Mouse (Mus musculus) limb, embryonic 13.5 days (tissue): ENCODE data around the gene Mpp4. TPM values are rescaled to one million over a fixed set of nuclear protein-coding genes. Genes with fewer than 3 reads are reported as not detected.

Experiments used
- ATAC-seq: fragments of 200-750 bp; cut with Nextera tagmentation; 2 replicates; pipeline ENCODE4 v1.8.0; 2017; ENCODE audit warnings: low read depth, moderate number of reproducible peaks, moderate TSS enrichment; ENCODE audit not compliant: low FRiP score
- H3K27ac ChIP-seq: fragments of 300-500 bp; sonication (generic); 2 replicates; pipeline ENCODE4 v1.5.1; 2015; ENCODE audit warnings: inconsistent platforms, mild to moderate bottlenecking, moderate library complexity
- H3K27me3 ChIP-seq: fragments of 300-500 bp; sonication (generic); 2 replicates; pipeline ENCODE4 v1.6.1; 2015; ENCODE audit warnings: mild to moderate bottlenecking, inconsistent platforms
- H3K36me3 ChIP-seq: fragments of 300-500 bp; sonication (generic); 2 replicates; pipeline ENCODE4 v1.6.1; 2015; ENCODE audit warnings: inconsistent platforms, mild to moderate bottlenecking, moderate library complexity
- H3K4me1 ChIP-seq: fragments of 300-500 bp; sonication (generic); 2 replicates; pipeline ENCODE4 v1.6.1; 2015; ENCODE audit warnings: inconsistent platforms
- H3K4me2 ChIP-seq: fragments of 300-500 bp; sonication (generic); replicated peaks from 2 replicates; pipeline ENCODE4 v1.6.1; 2015; ENCODE audit warnings: inconsistent platforms, mild to moderate bottlenecking, moderate library complexity
- H3K4me3 ChIP-seq: fragments of 300-500 bp; sonication (generic); 2 replicates; pipeline ENCODE4 v1.5.1; 2015; ENCODE audit warnings: moderate library complexity, mild to moderate bottlenecking, inconsistent platforms
- H3K9ac ChIP-seq: fragments of 300-500 bp; sonication (generic); 2 replicates; pipeline ENCODE4 v1.6.1; 2015; ENCODE audit warnings: mild to moderate bottlenecking, inconsistent platforms
- H3K9me3 ChIP-seq: fragments of 300-500 bp; sonication (generic); 2 replicates; pipeline ENCODE4 v1.6.1; 2016; ENCODE audit warnings: inconsistent platforms
- WGBS: fragments of 180-500 bp; shearing (Covaris S2); methylation state at CpG from one replicate; pipeline ENCODE4 v1.1.7; 2015; 5-methylcytosine and 5-hydroxymethylcytosine counted together
- polyA plus RNA-seq: library from polyadenylated mRNA; unstranded; fragments of >200 nt; fragmentation: Nextera tagmentation; extraction: Ambion mirVana; gene quantifications from 2 replicates; pipeline ENCODE4 v1.2.1, GENCODE M21; 2015

Mpp4 gene
- polyA plus RNA-seq, 1 experiment from 2014 or later = 0.06 TPM

DNA sequence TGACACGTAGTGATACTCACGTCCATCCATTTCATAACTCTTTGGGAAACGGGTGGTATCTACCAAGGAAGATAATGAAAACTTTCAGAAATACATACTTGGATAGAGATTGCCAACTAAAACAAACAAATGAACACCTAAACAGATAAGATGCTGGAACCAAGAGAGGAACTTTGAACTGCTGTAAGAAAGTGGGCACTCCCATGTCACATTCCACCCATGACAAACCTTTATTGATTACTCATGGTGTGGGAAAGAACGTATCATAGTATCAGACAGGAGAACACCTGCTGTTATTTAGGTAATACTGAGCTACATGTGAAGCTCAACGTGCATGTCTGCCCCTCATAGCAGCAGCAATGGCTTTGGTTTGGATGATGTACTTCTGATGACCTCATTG lies 37.6 kb downstream of the Mpp4 start:
- WGBS = 76% methylated on average over 5 of the region's 5 CpGs
- Histone ChIP-seq H3K4me2 (no peak overlapping the region), H3K36me3 (no peaks in the 10 kb centered on the region), H3K9ac (no peak overlapping the region), H3K4me1 (no peaks in the 10 kb centered on the region; the same call in 1 of the 2 replicates), H3K27ac (no peak overlapping the region), H3K4me3 (no peak overlapping the region), H3K27me3 (no peaks in the 10 kb centered on the region), H3K9me3 (no peaks in the 10 kb centered on the region)
- ATAC-seq = no peak

DNA sequence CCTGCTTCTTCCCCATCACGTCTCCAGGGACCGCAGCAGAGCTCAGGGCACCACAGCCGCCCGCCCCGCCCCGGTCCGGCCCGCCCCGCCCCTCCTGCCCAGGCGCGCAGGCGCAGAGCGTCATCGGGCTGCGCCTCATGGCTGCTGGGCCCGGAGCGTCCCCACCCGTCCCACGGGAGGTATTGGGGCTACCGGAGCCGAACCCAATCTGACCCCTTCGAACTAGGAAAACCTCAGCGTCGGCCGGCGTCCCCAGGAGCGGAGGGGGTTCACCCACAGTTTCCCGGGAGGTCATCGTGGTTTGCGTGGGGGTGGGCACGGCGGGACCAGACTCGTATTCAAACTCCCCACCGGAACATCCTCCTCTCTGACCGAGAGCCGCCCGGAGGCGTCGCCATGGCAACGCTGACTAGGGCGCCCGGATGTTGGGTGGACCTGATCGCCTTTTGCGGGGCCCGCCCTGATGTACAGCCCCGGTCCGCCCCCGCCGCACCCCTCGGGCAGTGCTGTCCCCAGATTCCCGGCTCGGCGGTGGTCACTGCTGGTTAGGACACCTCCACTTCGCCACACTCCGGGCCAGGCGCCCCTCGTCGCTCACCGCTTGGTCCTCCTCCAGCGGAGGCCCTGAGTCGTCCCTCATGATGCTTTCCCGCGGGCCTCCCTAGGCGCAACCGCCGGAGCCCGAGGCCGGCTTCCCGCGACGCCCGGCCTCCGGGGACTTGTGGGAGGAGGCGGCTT lies 43.3 kb downstream of the Mpp4 start, which contains the start of gene Tmem237:
Tmem237 (minus strand) TSS at position 689 of the 738 bp plus-strand sequence.
- Histone ChIP-seq H3K9ac (peak within 1 kb of the TSS; percentile 82), H3K27me3 (no peaks in the 10 kb centered on the region), H3K36me3 (peaks cover 12% of the 10 kb centered on the region; the same call in 1 of the 2 replicates), H3K4me2 (peak within 1 kb of the TSS; percentile 72), H3K27ac (peak within 1 kb of the TSS; percentile 72), H3K4me3 (peak within 1 kb of the TSS; percentile 75), H3K9me3 (no peaks in the 10 kb centered on the region), H3K4me1 (peaks cover 3% of the 10 kb centered on the region; the same call in 1 of the 2 replicates)
- WGBS = under 1% methylated on average over 70 of the region's 74 CpGs
- peak; percentile 98 for ATAC-seq

DNA sequence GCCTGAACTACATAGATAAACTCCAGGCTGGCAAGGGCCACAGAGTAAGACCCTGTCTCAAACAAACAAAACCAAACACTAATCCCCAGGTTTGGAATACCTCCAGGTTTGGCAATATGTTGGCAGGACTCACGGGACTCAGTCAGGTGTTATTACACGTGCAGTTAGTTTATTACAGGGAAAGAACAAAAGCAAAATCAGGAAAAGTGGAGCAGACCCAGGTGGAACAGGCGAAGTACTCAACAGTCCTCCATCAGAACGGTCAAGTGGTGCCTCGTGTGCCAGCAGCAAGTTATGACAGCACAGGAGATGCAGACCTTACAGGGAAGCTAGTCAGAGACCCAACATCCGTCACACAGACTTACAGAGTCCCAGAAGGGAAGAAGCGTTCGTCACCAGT lies 52.7 kb downstream of the Mpp4 start:
- H3K4me2 ChIP-seq = no peak overlapping the region
- no peaks in the 10 kb centered on the region for H3K9me3 ChIP-seq
- ATAC-seq = no peak
- no peak overlapping the region for H3K27ac ChIP-seq
- H3K27me3 ChIP-seq = no peaks in the 10 kb centered on the region
- peaks cover 52% of the 10 kb centered on the region for H3K36me3 ChIP-seq
- no peak overlapping the region for H3K9ac ChIP-seq
- H3K4me3 ChIP-seq = no peak overlapping the region
- H3K4me1 ChIP-seq = no peaks in the 10 kb centered on the region
- 77% methylated on average over 8 of the region's 8 CpGs for WGBS

DNA sequence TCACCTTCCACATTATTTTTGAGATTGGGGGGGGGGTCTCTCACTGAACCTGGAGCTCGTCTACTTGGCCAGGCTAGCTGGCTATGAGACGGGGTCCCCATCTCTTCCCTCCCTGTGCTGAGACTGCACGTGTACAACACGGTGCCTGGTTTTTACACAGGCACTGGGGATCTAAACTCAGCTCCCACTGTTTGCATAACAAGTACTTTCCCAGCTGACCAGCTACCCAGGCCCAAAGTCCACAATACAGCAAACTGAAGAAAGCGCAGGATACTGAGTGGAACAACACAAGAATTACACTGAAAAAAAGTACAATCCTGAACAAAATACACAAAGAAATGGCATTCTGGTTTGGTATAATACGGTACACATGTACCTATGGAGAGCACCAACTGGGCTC lies 61.1 kb downstream of the Mpp4 start:
- Histone ChIP-seq H3K27me3 (no peaks in the 10 kb centered on the region), H3K4me1 (no peaks in the 10 kb centered on the region), H3K4me3 (no peak overlapping the region), H3K4me2 (no peak overlapping the region), H3K36me3 (peaks cover 40% of the 10 kb centered on the region), H3K9me3 (no peaks in the 10 kb centered on the region), H3K27ac (no peak overlapping the region), H3K9ac (no peak overlapping the region)
- 95% methylated on average over 6 of the region's 6 CpGs for WGBS
- ATAC-seq = no peak

DNA sequence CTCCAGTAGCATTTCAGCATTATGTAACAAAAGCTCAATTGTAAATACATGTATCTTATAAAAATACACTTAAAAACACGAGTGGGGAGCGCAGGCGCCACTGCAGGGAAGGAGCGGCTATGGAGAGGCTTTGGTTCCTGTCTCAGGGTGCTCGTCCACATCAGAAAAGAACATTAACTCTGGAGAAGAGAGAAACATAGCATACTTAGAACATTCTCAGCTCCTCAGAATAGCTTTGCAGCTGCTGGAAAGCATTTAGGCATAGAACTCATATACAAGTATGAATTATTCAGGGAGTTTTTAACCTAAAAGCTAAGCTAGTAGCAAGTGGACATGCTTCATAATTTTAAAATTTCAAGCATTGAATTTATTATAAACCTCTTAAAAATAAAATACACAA lies 62.2 kb downstream of the Mpp4 start:
- Histone ChIP-seq H3K4me2 (no peak overlapping the region), H3K27ac (no peak overlapping the region)
- WGBS = 88% methylated on average over 5 of the region's 5 CpGs

DNA sequence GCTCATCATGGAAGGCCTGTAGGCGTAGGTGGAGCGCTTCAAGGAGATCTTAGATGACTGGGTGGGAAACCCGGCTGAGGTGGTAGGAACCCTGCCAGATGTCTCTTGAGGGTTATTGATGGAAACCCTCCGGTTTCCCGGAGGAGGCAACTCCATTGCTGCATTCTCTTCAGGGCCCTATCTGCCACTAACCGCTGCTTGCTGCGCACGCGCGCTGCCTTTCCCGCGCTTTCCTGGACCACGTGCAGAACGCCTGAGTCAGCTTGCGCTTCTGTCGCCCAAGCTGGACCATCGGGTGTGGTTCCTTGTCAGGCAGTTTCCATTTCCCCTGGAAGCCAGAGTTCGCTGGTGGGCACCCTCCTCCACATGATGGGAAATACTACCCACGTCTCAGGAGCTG lies 68.5 kb downstream of the Mpp4 start, which contains the start of gene C2cd6:
C2cd6 (minus strand) TSS at position 196 of the 400 bp plus-strand sequence.
- no peaks in the 10 kb centered on the region for H3K4me1 ChIP-seq
- H3K9ac ChIP-seq = no peak within 1 kb of the TSS
- 0 out of 2 replicates have a peak, but pooled peaks cover 4% of the 10 kb centered on the region for H3K36me3 ChIP-seq
- no peak within 1 kb of the TSS for H3K4me2 ChIP-seq
- no peaks in the 10 kb centered on the region for H3K27me3 ChIP-seq
- ATAC-seq = no peak
- H3K4me3 ChIP-seq = no peak within 1 kb of the TSS
- H3K27ac ChIP-seq = no peak within 1 kb of the TSS
- 92% methylated on average over 19 of the region's 19 CpGs for WGBS
- no peaks in the 10 kb centered on the region for H3K9me3 ChIP-seq

More for the DNA sequence above, 62.2 kb downstream of the Mpp4 start:
- Histone ChIP-seq H3K27me3 (no peaks in the 10 kb centered on the region), H3K4me3 (no peak overlapping the region), H3K9me3 (no peaks in the 10 kb centered on the region), H3K36me3 (peaks cover 35% of the 10 kb centered on the region), H3K4me1 (no peaks in the 10 kb centered on the region), H3K9ac (no peak overlapping the region)
- no peak for ATAC-seq

Other genes with a start within 250 kb of the Mpp4 start
- gene Trak2, start 190.0 kb downstream of the Mpp4 start, polyA plus RNA-seq = 11.0 and 11.2 TPM in 2 replicates
- gene Stradb, start 189.9 kb downstream of the Mpp4 start, polyA plus RNA-seq = 27.3 and 29.0 TPM in 2 replicates
- gene C2cd6, start 68.5 kb downstream of the Mpp4 start, polyA plus RNA-seq = not detected in 2 replicates
- 32.8 and 35.0 TPM in 2 replicates for gene Tmem237, start 43.0 kb downstream of the Mpp4 start, polyA plus RNA-seq
- gene Als2, start 73.8 kb upstream of the Mpp4 start, polyA plus RNA-seq = 8.6 and 9.1 TPM in 2 replicates
- 0.15 and 0.43 TPM in 2 replicates for gene Cdk15, start 93.5 kb upstream of the Mpp4 start, polyA plus RNA-seq